Mouse (Mus musculus) intestine, embryonic 16.5 days (tissue): ENCODE data around the gene Otub1. TPM values are rescaled to one million over a fixed set of nuclear protein-coding genes. Genes with fewer than 3 reads are reported as not detected.

Experiments used
- ATAC-seq: fragments of 200-750 bp; cut with Nextera tagmentation; 2 replicates; pipeline ENCODE4 v1.8.0; 2017; ENCODE audit warnings: moderate TSS enrichment, moderate library complexity
- H3K27ac ChIP-seq: fragments of 300-500 bp; sonication (generic); 2 replicates; pipeline ENCODE4 v1.5.1; 2014; ENCODE audit warnings: mild to moderate bottlenecking, low read length
- H3K27me3 ChIP-seq: fragments of 300-500 bp; sonication (generic); replicated peaks from 2 replicates; pipeline ENCODE4 v1.6.1; 2014; ENCODE audit warnings: low read length, control low read depth, mixed read lengths; ENCODE audit not compliant: control insufficient read depth, insufficient read depth
- H3K36me3 ChIP-seq: fragments of 300-500 bp; sonication (generic); 2 replicates; pipeline ENCODE4 v1.6.1; 2014; ENCODE audit warnings: low read length, control low read depth; ENCODE audit not compliant: control insufficient read depth, insufficient read depth
- H3K4me1 ChIP-seq: fragments of 300-500 bp; sonication (generic); 2 replicates; pipeline ENCODE4 v1.6.1; 2014; ENCODE audit warnings: low read length, control low read depth, mixed read lengths; ENCODE audit not compliant: control insufficient read depth, insufficient read depth
- H3K4me2 ChIP-seq: fragments of 300-500 bp; sonication (generic); 2 replicates; pipeline ENCODE4 v1.6.1; 2014; ENCODE audit warnings: low read depth, low read length, control low read depth
- H3K4me3 ChIP-seq: fragments of 300-500 bp; sonication (generic); 2 replicates; pipeline ENCODE4 v1.5.1; 2014; ENCODE audit warnings: mild to moderate bottlenecking, low read length
- H3K9ac ChIP-seq: fragments of 300-500 bp; sonication (generic); 2 replicates; pipeline ENCODE4 v1.6.1; 2014; ENCODE audit warnings: low read depth, low read length
- H3K9me3 ChIP-seq: fragments of 300-500 bp; sonication (generic); 2 replicates; pipeline ENCODE4 v1.6.1; 2016; ENCODE audit warnings: low read length, control low read depth; ENCODE audit not compliant: control insufficient read depth
- WGBS: fragments of 180-500 bp; shearing (Covaris S2); extraction: QIAGEN DNeasy Blood & Tissue Kit; methylation state at CpG from one replicate; pipeline ENCODE4 v1.1.7; 2014; 5-methylcytosine and 5-hydroxymethylcytosine counted together
- polyA plus RNA-seq: library from polyadenylated mRNA; unstranded; fragments of >200 nt; fragmentation: Nextera tagmentation; extraction: Ambion mirVana; gene quantifications from 2 replicates; pipeline ENCODE4 v1.2.1, GENCODE M21; 2015

Gene Otub1
- polyA plus RNA-seq, 1 experiment from 2014 or later: 166 TPM

- Histone ChIP-seq H3K27ac (no peak overlapping the region), H3K4me1 (peaks cover 21% of the 10 kb centered on the region), H3K9me3 (no peaks in the 10 kb centered on the region), H3K4me2 (no peak overlapping the region), H3K4me3 (no peak overlapping the region), H3K36me3 (peaks cover 19% of the 10 kb centered on the region), H3K9ac (no peak overlapping the region), H3K27me3 (no peaks in the 10 kb centered on the region)
- ATAC-seq: peak; percentile 65
- 25% methylated on average over 17 of the region's 17 CpGs for WGBS
Observed at GRCm38 (mm10) chr19:7196741-7197270, 9.3 kb downstream of the Otub1 start.

GRCm38 (mm10) chr19:7195900-7196728 lies 10.0 kb downstream of the Otub1 start:
- no peaks in the 10 kb centered on the region for H3K27me3 ChIP-seq
- H3K4me1 ChIP-seq: peaks cover 28% of the 10 kb centered on the region
- no peaks in the 10 kb centered on the region for H3K9me3 ChIP-seq
- H3K36me3 ChIP-seq: peaks cover 19% of the 10 kb centered on the region
- no peak overlapping the region for H3K27ac ChIP-seq
- 21% methylated on average over 33 of the region's 33 CpGs for WGBS
- H3K4me3 ChIP-seq: no peak overlapping the region
- no peak overlapping the region for H3K9ac ChIP-seq
- H3K4me2 ChIP-seq: no peak overlapping the region
- ATAC-seq: peak; percentile 4; the same call in 1 of the 2 replicates

GRCm38 (mm10) chr19:7192561-7192967 lies 13.6 kb downstream of the Otub1 start:
- Histone ChIP-seq H3K4me1 (peaks cover 44% of the 10 kb centered on the region), H3K9ac (no peak overlapping the region), H3K27me3 (no peaks in the 10 kb centered on the region), H3K9me3 (no peaks in the 10 kb centered on the region), H3K4me2 (no peak overlapping the region), H3K27ac (peak overlapping the region; percentile 66; the same call in 1 of the 2 replicates), H3K36me3 (no peaks in the 10 kb centered on the region), H3K4me3 (no peak overlapping the region)
- ATAC-seq: no peak
- 50% methylated on average over 2 of the region's 2 CpGs for WGBS

GRCm38 (mm10) chr19:7191639-7192038 lies 14.5 kb downstream of the Otub1 start:
- Histone ChIP-seq H3K4me3 (no peak overlapping the region), H3K4me1 (peaks cover 41% of the 10 kb centered on the region), H3K36me3 (no peaks in the 10 kb centered on the region), H3K27me3 (peaks cover under 1% of the 10 kb centered on the region; the same call in 1 of the 2 replicates), H3K9ac (peak overlapping the region; percentile 33), H3K27ac (peak overlapping the region; percentile 66), H3K9me3 (no peaks in the 10 kb centered on the region), H3K4me2 (no peak overlapping the region)
- 26% methylated on average over 6 of the region's 6 CpGs for WGBS
- peak; percentile 70 for ATAC-seq

- WGBS: 31% methylated on average over 5 of the region's 5 CpGs
- H3K36me3 ChIP-seq: no peaks in the 10 kb centered on the region
- no peak for ATAC-seq
Observed at GRCm38 (mm10) chr19:7190986-7191385, 15.1 kb downstream of the Otub1 start.

GRCm38 (mm10) chr19:7189026-7189425 lies 17.1 kb downstream of the Otub1 start:
- Histone ChIP-seq H3K27ac (no peak overlapping the region), H3K9ac (no peak overlapping the region), H3K27me3 (peaks cover 3% of the 10 kb centered on the region; the same call in 1 of the 2 replicates), H3K36me3 (no peaks in the 10 kb centered on the region), H3K9me3 (no peaks in the 10 kb centered on the region), H3K4me3 (no peak overlapping the region), H3K4me1 (peaks cover 52% of the 10 kb centered on the region), H3K4me2 (no peak overlapping the region)
- WGBS: 51% methylated on average over 4 of the region's 4 CpGs
- no peak for ATAC-seq

More at GRCm38 (mm10) chr19:7190986-7191385, 15.1 kb downstream of the Otub1 start:
- Histone ChIP-seq H3K27ac (peak overlapping the region; percentile 66; the same call in 1 of the 2 replicates), H3K27me3 (peaks cover 3% of the 10 kb centered on the region; the same call in 1 of the 2 replicates), H3K9me3 (no peaks in the 10 kb centered on the region), H3K4me1 (peaks cover 41% of the 10 kb centered on the region), H3K4me2 (no peak overlapping the region), H3K4me3 (no peak overlapping the region), H3K9ac (peak overlapping the region; percentile 22; the same call in 1 of the 2 replicates)

GRCm38 (mm10) chr19:7187157-7187556 lies 19.0 kb downstream of the Otub1 start:
- 66% methylated on average over 5 of the region's 5 CpGs for WGBS
- H3K9ac ChIP-seq: no peak overlapping the region
- H3K4me3 ChIP-seq: no peak overlapping the region
- H3K9me3 ChIP-seq: no peaks in the 10 kb centered on the region
- H3K36me3 ChIP-seq: no peaks in the 10 kb centered on the region
- no peak overlapping the region for H3K4me2 ChIP-seq
- peaks cover 3% of the 10 kb centered on the region; the same call in 1 of the 2 replicates for H3K27me3 ChIP-seq
- no peak overlapping the region; the same call in 1 of the 2 replicates for H3K27ac ChIP-seq
- no peak for ATAC-seq
- peaks cover 54% of the 10 kb centered on the region for H3K4me1 ChIP-seq

- 17% methylated on average over 18 of the region's 18 CpGs for WGBS
- peak; percentile 41 for ATAC-seq
- Histone ChIP-seq H3K9ac (peak overlapping the region; percentile 45; the same call in 1 of the 2 replicates), H3K27me3 (peaks cover 3% of the 10 kb centered on the region; the same call in 1 of the 2 replicates), H3K36me3 (no peaks in the 10 kb centered on the region), H3K4me3 (peak overlapping the region; percentile 3; the same call in 1 of the 2 replicates), H3K4me1 (peaks cover 48% of the 10 kb centered on the region), H3K9me3 (no peaks in the 10 kb centered on the region), H3K27ac (no peak overlapping the region; the same call in 1 of the 2 replicates), H3K4me2 (peak overlapping the region; percentile 26)
Observed at GRCm38 (mm10) chr19:7185715-7186291, 20.3 kb downstream of the Otub1 start.

- Histone ChIP-seq H3K9me3 (no peaks in the 10 kb centered on the region), H3K36me3 (no peaks in the 10 kb centered on the region), H3K9ac (peak overlapping the region; percentile 25; the same call in 1 of the 2 replicates), H3K4me2 (0 out of 2 replicates have a peak overlapping the region, but pooled peaks have one; percentile 26), H3K4me1 (peaks cover 48% of the 10 kb centered on the region), H3K4me3 (no peak overlapping the region), H3K27ac (no peak overlapping the region; the same call in 1 of the 2 replicates), H3K27me3 (peaks cover 3% of the 10 kb centered on the region; the same call in 1 of the 2 replicates)
- no peak for ATAC-seq
- WGBS: 66% methylated on average over 4 of the region's 4 CpGs
Observed at GRCm38 (mm10) chr19:7185059-7185458, 21.1 kb downstream of the Otub1 start.
